In the genomic region with DNA sequence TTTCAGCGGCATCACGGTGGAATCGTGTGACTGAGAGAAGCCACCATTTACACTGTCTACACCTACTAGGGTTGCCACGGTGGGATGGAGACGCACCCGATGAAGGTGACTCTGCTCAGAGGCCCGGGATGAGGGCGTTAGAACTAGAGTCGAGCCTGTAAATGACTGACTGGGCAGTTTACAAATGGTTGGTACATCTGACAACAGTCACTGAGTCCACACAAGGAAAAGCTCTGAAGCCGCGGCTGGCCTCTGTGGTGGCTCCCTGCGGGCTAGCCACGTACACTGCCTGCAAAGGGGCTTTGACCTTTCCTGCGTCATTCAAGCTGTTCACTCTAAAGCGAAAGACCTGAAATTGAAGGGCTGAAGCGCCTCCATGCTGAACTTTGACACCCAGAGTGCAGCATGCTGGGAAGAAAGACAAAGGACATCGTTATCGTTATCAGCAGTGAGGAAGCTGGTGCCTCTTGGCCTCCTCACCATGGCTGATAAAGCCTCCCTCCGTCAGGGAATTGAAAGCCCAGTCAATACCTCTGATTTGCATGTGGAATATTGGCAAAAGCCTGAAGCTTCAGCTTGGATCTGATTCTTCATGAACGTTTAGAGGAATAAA, we compare ENCODE assay signal across 22 mouse cellular contexts.
A peak's percentile ranks its signal among the peaks of the same experiment; 100 is the strongest.
DNase-seq lines count a peak whose midpoint lies in the region; ATAC-seq and TF ChIP-seq lines count a peak whose summit lies in the region.
"Had no signal": no experiment of that assay in that cellular context is flagged by ENCODE, and none has a peak within 500 bp of the region (broad histone marks: within the 10 kb centered on the region; RNA-seq: fewer than 3 reads in every experiment).

No protein-coding gene starts in this region.

- H3K27ac ChIP-seq in heart, embryonic 10.5 days = peak overlapping the region; percentile 57; the same call in 1 of the 2 replicates
- 0 out of 2 replicates have a peak overlapping the region, but pooled peaks have one; percentile 4 for H3K27ac ChIP-seq in midbrain, embryonic 10.5 days (replicated peaks)
- H3K27ac ChIP-seq in midbrain, embryonic 16.5 days (ENCODE audit: low read length) = no peak overlapping the region
- H3K27ac ChIP-seq in liver, postnatal 0 days (ENCODE audit: low read depth) = no peak overlapping the region
- H3K27ac ChIP-seq: forebrain, embryonic 12.5 days; kidney, postnatal 0 days; limb, embryonic 10.5 days; stomach, embryonic 15.5 days had no signal

- H3K4me2 ChIP-seq in midbrain, embryonic 16.5 days (ENCODE audit: low read length) = no peak overlapping the region
- H3K4me2 ChIP-seq in liver, postnatal 0 days (ENCODE audit: low read depth, low read length) = peak overlapping the region; percentile 22; the same call in 1 of the 2 replicates
- H3K4me2 ChIP-seq: forebrain, embryonic 12.5 days; lung, embryonic 14.5 days; stomach, embryonic 15.5 days had no signal

- no peak overlapping the region for H3K9ac ChIP-seq in midbrain, embryonic 16.5 days (ENCODE audit: low read depth, low read length)
- H3K9ac ChIP-seq in liver, postnatal 0 days (replicated peaks) = no peak overlapping the region
- H3K9ac ChIP-seq: forebrain, embryonic 12.5 days; lung, embryonic 14.5 days; stomach, embryonic 15.5 days had no signal

- WGBS in heart, embryonic 10.5 days = 52% methylated on average over 20 of the region's 20 CpGs
- 72% methylated on average over 20 of the region's 20 CpGs for WGBS in midbrain, embryonic 10.5 days
- 61% methylated on average over 20 of the region's 20 CpGs for WGBS in midbrain, embryonic 16.5 days
- WGBS in liver, postnatal 0 days (ENCODE audit: insufficient replicate concordance) = 53% methylated on average over 20 of the region's 20 CpGs

- no peaks in the 10 kb centered on the region for H3K27me3 ChIP-seq in heart, embryonic 10.5 days (ENCODE audit: insufficient read depth, poor library complexity, severe bottlenecking)
- H3K27me3 ChIP-seq in midbrain, embryonic 10.5 days (ENCODE audit: low read depth, poor library complexity, severe bottlenecking) = 0 out of 2 replicates have a peak, but pooled peaks cover 7% of the 10 kb centered on the region
- H3K27me3 ChIP-seq in midbrain, embryonic 16.5 days (ENCODE audit: control insufficient read depth, insufficient read depth, low read depth, low read length) = no peaks in the 10 kb centered on the region
- no peaks in the 10 kb centered on the region for H3K27me3 ChIP-seq in liver, postnatal 0 days (ENCODE audit: insufficient read depth, low read length)
- H3K27me3 ChIP-seq: forebrain, embryonic 12.5 days; megakaryocyte, embryonic 14.5 days; stomach, embryonic 15.5 days had no signal

- H3K4me3 ChIP-seq in heart, embryonic 10.5 days = no peak overlapping the region
- no peak overlapping the region for H3K4me3 ChIP-seq in midbrain, embryonic 10.5 days
- H3K4me3 ChIP-seq in midbrain, embryonic 16.5 days (ENCODE audit: low read depth, low read length) = no peak overlapping the region
- no peak overlapping the region for H3K4me3 ChIP-seq in liver, postnatal 0 days (ENCODE audit: low read depth, low read length)
- H3K4me3 ChIP-seq: forebrain, embryonic 12.5 days; limb, embryonic 10.5 days; megakaryocyte, embryonic 14.5 days; stomach, embryonic 15.5 days had no signal

- TF ChIP-seq CTCF in liver, postnatal 0 days (IDR thresholded peaks at IDR 0.05; ENCODE audit: low read depth) = no peak

- DNase-seq in heart, embryonic 10.5 days (ENCODE audit: low spot score) = no peak
- DNase-seq in heart, adult 9 months (ENCODE audit: low spot score in 2 of 2) = no peak
- no peak for DNase-seq in midbrain, embryonic 10.5 days (ENCODE audit: low spot score)
- DNase-seq in liver, postnatal 0 days = peak; percentile 16
- DNase-seq in frontal cortex, postnatal 36 days (ENCODE audit: low spot score in 2 of 2) = no peak
- no peak for DNase-seq in layer of hippocampus, adult 9-10 months (ENCODE audit: low spot score)
- DNase-seq: adrenal gland, postnatal 25 days; cerebellum, adult 9-10 months; gastrocnemius, postnatal 10 days; heart, postnatal 4 days; kidney, adult 2 months; lung, embryonic 14.5 days; lung, postnatal 36 days; right cerebral cortex, adult 18-20 months; right cerebral cortex, postnatal 4 days; thymus, adult 2 months had no signal

- ATAC-seq in midbrain, embryonic 16.5 days = no peak
- ATAC-seq in liver, postnatal 0 days = peak; percentile 50

- peaks cover 20% of the 10 kb centered on the region for H3K4me1 ChIP-seq in heart, embryonic 10.5 days
- peaks cover 26% of the 10 kb centered on the region for H3K4me1 ChIP-seq in midbrain, embryonic 10.5 days
- H3K4me1 ChIP-seq in midbrain, embryonic 16.5 days (ENCODE audit: control insufficient read depth, insufficient read depth, low read length) = peaks cover 7% of the 10 kb centered on the region
- peaks cover 3% of the 10 kb centered on the region; the same call in 1 of the 2 replicates for H3K4me1 ChIP-seq in liver, postnatal 0 days (ENCODE audit: insufficient read depth)
- H3K4me1 ChIP-seq: stomach, embryonic 15.5 days had no signal

- no peaks in the 10 kb centered on the region for H3K9me3 ChIP-seq in heart, embryonic 10.5 days
- no peaks in the 10 kb centered on the region for H3K9me3 ChIP-seq in midbrain, embryonic 10.5 days (replicated peaks)
- H3K9me3 ChIP-seq in midbrain, embryonic 16.5 days (replicated peaks; ENCODE audit: control insufficient read depth, low read length, poor library complexity, severe bottlenecking) = no peaks in the 10 kb centered on the region
- H3K9me3 ChIP-seq in liver, postnatal 0 days (ENCODE audit: low read length) = no peaks in the 10 kb centered on the region
- H3K9me3 ChIP-seq: forebrain, embryonic 12.5 days; limb, embryonic 10.5 days; stomach, embryonic 15.5 days had no signal

- H3K36me3 ChIP-seq in heart, embryonic 10.5 days = no peaks in the 10 kb centered on the region
- H3K36me3 ChIP-seq in midbrain, embryonic 10.5 days = no peaks in the 10 kb centered on the region
- no peaks in the 10 kb centered on the region for H3K36me3 ChIP-seq in midbrain, embryonic 16.5 days (ENCODE audit: control insufficient read depth, insufficient read depth, low read length)
- no peaks in the 10 kb centered on the region for H3K36me3 ChIP-seq in liver, postnatal 0 days (replicated peaks; ENCODE audit: insufficient read depth, low read length)
- H3K36me3 ChIP-seq: forebrain, embryonic 12.5 days; limb, embryonic 10.5 days; stomach, embryonic 15.5 days had no signal

- no peak for TF ChIP-seq EP300 in liver, postnatal 0 days (IDR thresholded peaks at IDR 0.05; ENCODE audit: low read depth)

Comparison
In these comparisons a context has a peak if more than half of its experiments do, and no peak if none do; other contexts are left out.
1. H3K27ac ChIP-seq: peak in heart, embryonic 10.5 days (single experiment) and midbrain, embryonic 10.5 days (single experiment); none in midbrain, embryonic 16.5 days (single experiment) and liver, postnatal 0 days (single experiment).